Mouse (Mus musculus) CH12F3 (cell line): ENCODE results near the gene Gm26661.

Source experiments
- in situ Hi-C: fragments of 300-500 bp; cut with MboI; formaldehyde crosslinking; loops from 2 replicates; pipeline ENCODE4 v1.14.3; 2020; ENCODE audit warnings: low sequenced_read_pairs

The Gm26661 gene

DNA sequence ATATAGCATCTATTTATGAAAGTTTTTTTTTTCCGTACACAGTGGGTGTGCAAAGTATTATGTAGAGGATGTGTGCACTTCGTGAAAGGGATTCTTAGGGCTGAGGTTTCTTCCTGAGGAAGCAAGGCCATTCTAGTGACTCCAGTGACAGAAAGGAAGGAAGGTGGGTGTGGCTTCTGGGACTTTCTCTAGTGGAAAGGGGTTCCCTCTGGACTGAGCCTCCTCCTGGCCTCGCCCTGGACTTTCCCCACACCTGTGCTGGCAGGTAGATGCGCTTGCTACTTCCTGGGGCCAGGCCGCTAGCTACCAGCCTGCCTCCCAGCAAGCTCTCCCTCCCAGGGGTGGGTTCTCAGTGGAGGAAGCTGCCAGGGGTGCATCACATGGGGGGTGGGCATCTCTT is 28.1 kb downstream of the Gm26661 start:
- in situ Hi-C loops = loop anchor here (10.0 kb wide), 1 partner anchor 105 kb away; no protein-coding TSS in a partner anchor

DNA sequence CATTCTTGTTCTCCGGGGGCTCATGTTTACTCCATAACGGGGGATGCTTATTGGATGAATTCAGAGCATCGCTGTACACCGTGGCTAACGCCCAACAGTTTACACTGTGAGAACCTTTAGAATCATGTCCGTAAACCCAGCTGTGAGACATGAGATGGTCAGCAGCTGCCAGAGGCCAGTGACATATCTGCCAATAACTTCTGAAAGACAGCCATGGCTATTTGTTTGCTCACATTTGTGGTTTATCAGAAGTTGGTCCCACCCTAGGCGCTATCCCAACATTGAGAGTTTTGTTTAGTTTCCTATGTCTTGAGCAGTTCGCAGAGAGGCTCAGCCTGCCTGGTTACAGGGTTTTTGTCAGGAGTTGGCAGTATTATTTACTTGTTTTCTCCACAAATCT is 30.0 kb downstream of the Gm26661 start:
- in situ Hi-C loops = no loop called here

DNA sequence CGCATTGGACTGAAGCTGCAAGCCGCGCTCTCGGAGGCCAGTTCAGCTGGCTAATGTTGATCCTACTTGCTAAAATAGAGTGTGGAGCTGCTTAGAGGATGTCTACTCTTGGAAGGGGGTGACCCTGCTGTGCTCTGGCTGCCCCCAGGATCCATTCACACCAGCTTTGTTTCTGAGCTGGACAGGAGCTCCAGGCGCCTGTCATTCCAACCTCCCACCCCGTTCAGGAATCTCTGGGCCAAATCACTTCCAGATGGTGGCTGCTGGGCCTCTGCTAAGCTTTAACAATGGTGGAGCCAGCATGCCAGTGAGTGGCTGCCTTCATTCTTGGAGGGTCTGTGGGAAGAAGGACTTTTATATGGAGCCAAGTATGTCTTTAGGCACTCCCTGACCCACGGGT is 31.3 kb downstream of the Gm26661 start:
- in situ Hi-C loops = no loop called here

DNA sequence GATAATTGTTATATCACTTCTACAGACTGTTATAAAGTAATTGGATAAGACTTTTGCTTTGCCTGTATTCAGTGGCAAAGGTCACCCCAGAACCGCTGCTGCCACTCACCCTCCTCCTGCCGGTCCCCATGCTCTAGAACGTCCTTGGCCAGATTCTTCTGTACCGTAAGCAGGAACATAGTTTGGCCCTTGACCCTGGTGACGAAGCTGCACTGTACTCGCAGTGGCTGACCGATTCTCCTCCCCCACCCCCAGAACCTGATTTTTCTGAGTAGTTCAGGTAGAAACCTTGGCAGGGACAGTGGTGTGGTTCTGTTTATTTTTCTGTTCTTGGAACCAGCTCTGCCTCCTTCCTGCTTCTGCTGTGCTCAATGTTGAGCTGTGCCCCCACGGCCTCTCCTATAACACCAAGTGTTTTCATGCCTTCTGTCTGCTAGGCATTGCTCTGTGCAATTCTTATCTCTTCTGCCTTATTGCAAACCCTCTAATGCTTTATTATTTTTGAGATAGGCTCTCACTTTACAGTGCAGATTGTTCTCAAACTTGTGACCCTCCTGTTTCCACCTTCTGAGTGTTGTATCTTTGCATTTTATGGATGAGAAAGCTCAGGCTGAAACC is 33.4 kb downstream of the Gm26661 start:
- in situ Hi-C loops = no loop called here

DNA sequence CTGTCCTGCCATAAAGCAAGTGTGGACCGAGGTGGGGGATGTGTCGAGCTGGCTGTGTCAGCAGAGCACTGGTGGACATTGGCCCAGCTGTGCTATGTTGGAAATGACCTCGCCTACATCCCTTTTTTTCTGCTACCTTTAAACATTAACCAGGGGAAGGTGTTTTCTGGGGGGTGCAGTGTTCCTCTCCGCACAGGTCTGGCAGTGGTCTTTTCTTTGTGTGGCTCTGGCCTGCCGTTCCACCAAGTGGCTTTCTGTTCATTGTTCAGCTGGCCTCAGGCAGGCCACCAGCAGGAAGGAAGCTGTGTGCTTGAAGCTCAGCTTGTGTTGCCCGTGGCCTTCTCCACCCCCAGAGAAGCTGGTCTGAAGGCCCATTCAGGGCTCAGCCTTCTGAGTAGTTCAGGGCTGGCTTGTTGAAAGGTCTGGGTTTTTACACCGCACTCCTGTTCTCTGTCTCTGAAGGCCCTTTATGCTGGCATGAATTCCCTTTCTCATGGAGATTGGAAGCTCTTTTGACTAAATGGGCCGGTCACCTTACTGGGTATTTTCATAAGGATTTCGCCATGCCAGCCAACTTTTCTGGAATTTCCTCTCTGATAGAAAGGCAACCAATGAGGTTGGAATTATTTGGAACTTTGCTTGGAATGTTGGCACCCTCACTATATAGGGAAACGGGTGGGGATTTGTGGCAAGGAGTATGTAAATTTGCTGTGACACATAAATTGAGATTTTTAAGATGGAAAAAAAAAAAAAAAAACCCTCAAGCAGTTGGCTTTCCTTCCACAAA is 35.0 kb downstream of the Gm26661 start:
- in situ Hi-C loops = no loop called here

DNA sequence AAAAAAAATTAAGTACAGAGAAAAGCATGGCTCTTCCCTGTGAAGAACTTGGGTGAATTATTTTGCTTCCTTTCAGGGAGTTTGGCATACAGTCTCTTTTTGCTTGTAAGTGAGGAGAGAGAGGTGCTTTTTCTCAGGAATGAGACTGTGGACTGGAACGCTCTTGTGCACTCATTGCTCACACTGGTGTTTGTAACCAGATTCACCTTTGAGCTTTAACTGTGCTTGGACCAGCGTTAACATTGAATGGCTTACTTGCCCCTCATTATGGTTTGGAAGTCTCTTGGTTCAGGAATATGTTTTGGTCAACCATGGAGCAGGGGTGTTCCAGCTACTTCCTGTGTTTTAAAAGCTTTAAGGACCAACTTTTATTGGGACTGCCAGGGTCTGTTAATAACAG is 37.8 kb downstream of the Gm26661 start:
- in situ Hi-C loops = no loop called here

DNA sequence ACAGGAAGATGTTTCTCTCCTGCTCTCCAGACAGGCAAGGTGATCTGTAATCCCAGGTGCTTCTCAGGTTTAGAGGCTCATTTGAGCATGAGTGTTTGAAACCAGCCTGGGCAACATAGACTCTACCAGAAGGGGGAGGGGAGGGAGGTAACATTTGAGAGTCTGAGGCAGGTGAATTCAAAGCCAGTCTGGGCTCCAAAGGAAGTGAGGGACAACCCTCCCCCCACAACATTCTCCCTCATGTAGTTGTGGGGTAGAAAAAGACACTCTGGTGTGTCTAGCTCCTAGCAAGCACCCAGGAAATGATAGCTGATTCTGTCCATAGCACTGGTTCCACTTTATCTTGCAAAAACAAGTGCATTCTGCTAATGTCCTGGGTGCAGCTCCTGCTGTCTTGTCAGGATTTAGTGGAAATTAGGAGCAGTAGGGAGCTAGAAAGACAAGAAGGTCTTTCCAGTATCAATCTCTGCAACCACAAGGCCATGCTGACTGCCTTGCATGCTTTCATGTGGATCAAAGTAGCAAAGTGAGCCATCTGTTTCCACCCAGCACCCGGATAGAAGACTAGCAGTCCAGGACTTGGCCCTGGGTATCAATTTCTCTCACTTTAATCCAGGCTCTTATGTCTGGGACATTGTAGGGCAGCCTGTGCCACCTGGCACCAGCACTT is 40.5 kb downstream of the Gm26661 start:
- in situ Hi-C loops = no loop called here

DNA sequence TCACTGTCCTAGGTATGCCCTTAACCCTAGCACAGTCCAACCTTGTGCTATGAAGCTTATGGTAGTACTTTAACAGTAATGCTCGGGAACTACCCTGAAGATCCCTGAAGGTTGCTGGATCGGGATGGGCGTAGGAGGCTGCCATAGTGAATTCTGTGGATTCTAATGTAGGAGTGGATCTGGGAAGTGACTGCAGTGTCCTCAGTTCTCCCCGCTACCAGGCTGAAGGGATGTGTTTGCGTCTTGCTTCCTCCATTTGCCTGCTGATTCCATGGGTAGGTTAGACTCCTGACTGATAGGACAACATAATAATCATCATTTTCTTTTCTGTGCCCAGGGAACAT is 41.0 kb downstream of the Gm26661 start:
- in situ Hi-C loops = no loop called here

DNA sequence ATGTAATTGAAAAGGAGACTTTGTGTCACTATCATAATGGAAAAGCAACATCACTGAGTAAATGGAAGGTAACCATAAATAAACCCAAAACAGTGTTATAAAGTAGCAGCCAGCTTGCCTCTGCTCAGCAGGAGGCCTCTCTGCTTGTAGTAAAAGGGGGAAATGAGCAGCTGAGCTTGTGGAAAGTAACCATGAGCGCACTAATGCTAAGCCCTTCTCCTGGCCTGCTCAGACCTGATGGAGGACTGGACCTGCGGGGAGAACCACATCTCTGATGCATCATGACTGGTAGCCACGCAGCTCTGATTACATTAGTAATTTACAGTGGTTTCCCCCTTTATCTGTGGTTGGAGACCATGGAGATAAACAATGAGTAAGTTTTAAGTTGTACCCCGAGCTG is 42.1 kb downstream of the Gm26661 start:
- in situ Hi-C loops = no loop called here

DNA sequence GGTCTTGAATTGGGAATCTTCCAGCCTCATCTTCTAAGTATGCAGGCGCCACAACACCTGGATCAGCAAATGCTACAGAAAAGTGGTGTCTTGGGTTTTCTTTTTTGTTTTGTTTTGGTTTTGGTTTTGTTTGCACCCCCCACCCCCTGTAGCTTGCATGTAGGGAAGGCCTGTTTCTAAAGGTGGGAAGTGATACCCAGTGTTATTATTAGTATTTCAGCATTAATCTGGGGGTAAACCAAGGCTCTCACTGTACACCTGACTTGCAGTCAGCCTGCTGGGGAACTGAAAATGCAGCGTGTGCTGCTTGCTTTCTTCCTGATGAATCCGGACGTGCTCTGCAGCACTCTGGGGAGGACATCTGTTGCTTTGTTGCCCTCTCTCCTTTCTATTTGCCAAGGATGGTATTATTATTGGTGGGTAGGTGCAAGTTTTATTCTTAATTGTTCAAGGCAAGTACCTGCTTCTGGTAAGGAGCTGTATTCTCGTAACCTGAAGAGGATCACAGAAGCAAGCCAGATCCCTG is 47.2 kb downstream of the Gm26661 start:
- in situ Hi-C loops = no loop called here

DNA sequence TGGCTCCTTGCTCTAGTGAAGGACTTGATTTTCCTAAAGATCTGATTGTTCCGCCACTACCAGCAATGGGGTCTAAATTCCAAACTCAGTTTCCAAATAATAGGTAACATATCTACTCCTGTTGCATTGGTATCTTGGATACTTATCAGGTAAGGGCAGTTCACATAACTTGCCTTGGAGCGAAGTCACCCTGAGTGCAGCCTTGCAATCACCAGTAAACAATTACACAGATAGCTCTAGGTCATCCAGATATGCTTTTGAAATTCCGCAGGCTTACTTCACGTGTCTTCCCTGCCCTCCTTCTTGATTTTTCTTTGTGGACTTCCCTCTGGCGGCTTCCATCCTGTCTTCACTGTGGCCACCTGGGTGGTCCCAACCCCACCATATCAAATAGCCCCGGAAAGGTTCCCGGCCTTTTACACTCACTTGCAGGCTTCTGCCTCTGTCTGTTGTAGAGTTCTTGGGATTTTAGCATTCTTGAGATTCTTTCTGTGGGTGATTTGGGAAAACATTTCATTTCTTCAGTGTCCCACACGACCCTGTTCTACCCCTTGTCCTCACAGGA is 48.6 kb downstream of the Gm26661 start:
- in situ Hi-C loops = no loop called here
